Mouse (Mus musculus) common myeloid progenitor, adult 5-6 weeks (primary cell): ENCODE results near the gene Klhdc7a. TPM values are rescaled to one million over a fixed set of nuclear protein-coding genes. Genes with fewer than 3 reads are reported as not detected.

Experiments used
- ATAC-seq: replicated peaks from 2 replicates; pipeline ENCODE4 v1.8.0; 2016; ENCODE audit warnings: low read depth, mild to moderate bottlenecking, moderate TSS enrichment, inconsistent platforms; ENCODE audit not compliant: poor library complexity, severe bottlenecking
- total RNA-seq: library from RNA; stranded (forward); fragments of 200-1000, 187-1606 nt; gene quantifications from 2 replicates; pipeline ENCODE4 v1.2.3, GENCODE M21; 2017

The Klhdc7a gene
- total RNA-seq, result not detected in 2 replicates

- ATAC-seq, result no peak
These were observed at the start of gene Klhdc7a for GRCm38 (mm10) chr4:139967922-139968321. Gene Klhdc7a, minus strand, starts transcription at chr4:139968026.

- no peak for ATAC-seq
These were observed 48.1 kb upstream of the Klhdc7a start for GRCm38 (mm10) chr4:140015916-140016315.

- no peak for ATAC-seq
These were observed 43.1 kb upstream of the Klhdc7a start for GRCm38 (mm10) chr4:140010728-140011470.

GRCm38 (mm10) chr4:140004932-140005331, 37.1 kb upstream of the Klhdc7a start:
- no peak for ATAC-seq

GRCm38 (mm10) chr4:140004170-140004569, 36.3 kb upstream of the Klhdc7a start:
- ATAC-seq, result no peak

- no peak for ATAC-seq
These were observed 34.2 kb upstream of the Klhdc7a start for GRCm38 (mm10) chr4:140002069-140002468.

- ATAC-seq, result no peak
These were observed 33.1 kb upstream of the Klhdc7a start for GRCm38 (mm10) chr4:140000911-140001310.

- ATAC-seq, result no peak
These were observed 31.2 kb upstream of the Klhdc7a start for GRCm38 (mm10) chr4:139999033-139999432.

- ATAC-seq, result no peak
These were observed 27.8 kb upstream of the Klhdc7a start for GRCm38 (mm10) chr4:139995659-139996058.

- ATAC-seq, result no peak
These were observed 25.4 kb upstream of the Klhdc7a start for GRCm38 (mm10) chr4:139993111-139993755.

GRCm38 (mm10) chr4:139986913-139987312, 19.1 kb upstream of the Klhdc7a start:
- no peak for ATAC-seq

- ATAC-seq, result no peak
These were observed 10.9 kb upstream of the Klhdc7a start for GRCm38 (mm10) chr4:139978716-139979115.

GRCm38 (mm10) chr4:139977308-139977781, 9.5 kb upstream of the Klhdc7a start:
- no peak for ATAC-seq

GRCm38 (mm10) chr4:139974506-139974905, 6.7 kb upstream of the Klhdc7a start:
- no peak for ATAC-seq

GRCm38 (mm10) chr4:139967475-139967891, 343 bp downstream of the Klhdc7a start:
- ATAC-seq, result no peak

- ATAC-seq, result no peak
These were observed 845 bp downstream of the Klhdc7a start for GRCm38 (mm10) chr4:139966981-139967380.

GRCm38 (mm10) chr4:139965596-139966185, 2.1 kb downstream of the Klhdc7a start:
- no peak for ATAC-seq

- ATAC-seq, result no peak
These were observed 3.4 kb downstream of the Klhdc7a start for GRCm38 (mm10) chr4:139964406-139964805.

GRCm38 (mm10) chr4:139963911-139964310, 3.9 kb downstream of the Klhdc7a start:
- ATAC-seq, result no peak

GRCm38 (mm10) chr4:139963059-139963458, 4.8 kb downstream of the Klhdc7a start:
- ATAC-seq, result no peak

GRCm38 (mm10) chr4:139961816-139962215, 6.0 kb downstream of the Klhdc7a start:
- ATAC-seq, result no peak
